Mouse (Mus musculus): Measurements from ENCODE around the gene Tubgcp6.

The Tubgcp6 gene

GRCm38 (mm10) chr15:89141905-89142304, 19.0 kb upstream of the Tubgcp6 start:
- no peak for DNase-seq (ENCODE audit: low read depth, low spot score)

GRCm38 (mm10) chr15:89141443-89141842, 18.5 kb upstream of the Tubgcp6 start:
- DNase-seq (ENCODE audit: low read depth, low spot score) = no peak

- peak; percentile 79 for DNase-seq (ENCODE audit: low read depth, low spot score)
These were observed 17.8 kb upstream of the Tubgcp6 start, which contains the start of gene Mapk12 for GRCm38 (mm10) chr15:89140659-89141252. Mapk12 (minus strand) TSS chr15:89140703.

GRCm38 (mm10) chr15:89140048-89140658, 17.2 kb upstream of the Tubgcp6 start:
- DNase-seq (ENCODE audit: low read depth, low spot score) = peak; percentile 91

GRCm38 (mm10) chr15:89138531-89138930, 15.6 kb upstream of the Tubgcp6 start:
- no peak for DNase-seq (ENCODE audit: low read depth, low spot score)

- peak; percentile 67 for DNase-seq (ENCODE audit: low read depth, low spot score)
These were observed 15.1 kb upstream of the Tubgcp6 start for GRCm38 (mm10) chr15:89138046-89138405.

GRCm38 (mm10) chr15:89137378-89138045, 14.6 kb upstream of the Tubgcp6 start:
- DNase-seq (ENCODE audit: low read depth, low spot score) = peak; percentile 82

GRCm38 (mm10) chr15:89136461-89137155, 13.7 kb upstream of the Tubgcp6 start:
- no peak for DNase-seq (ENCODE audit: low read depth, low spot score)

- DNase-seq (ENCODE audit: low read depth, low spot score) = no peak
These were observed 8.4 kb upstream of the Tubgcp6 start for GRCm38 (mm10) chr15:89131316-89131715.

- DNase-seq (ENCODE audit: low read depth, low spot score) = no peak
These were observed 7.3 kb upstream of the Tubgcp6 start for GRCm38 (mm10) chr15:89130245-89130644.

GRCm38 (mm10) chr15:89128382-89129350, 5.8 kb upstream of the Tubgcp6 start, which contains the start of gene Hdac10:
Hdac10 (minus strand) TSS chr15:89128700.
- DNase-seq (ENCODE audit: low read depth, low spot score) = peak; percentile 94

- no peak for DNase-seq (ENCODE audit: low read depth, low spot score)
These were observed 4.5 kb upstream of the Tubgcp6 start for GRCm38 (mm10) chr15:89127364-89127940.

GRCm38 (mm10) chr15:89126622-89127021, 3.7 kb upstream of the Tubgcp6 start:
- DNase-seq (ENCODE audit: low read depth, low spot score) = no peak

GRCm38 (mm10) chr15:89125351-89125750, 2.4 kb upstream of the Tubgcp6 start:
- no peak for DNase-seq (ENCODE audit: low read depth, low spot score)

- DNase-seq (ENCODE audit: low read depth, low spot score) = no peak
These were observed 1.4 kb upstream of the Tubgcp6 start for GRCm38 (mm10) chr15:89124312-89124711.

- DNase-seq (ENCODE audit: low read depth, low spot score) = peak; percentile 82
These were observed 683 bp upstream of the Tubgcp6 start for GRCm38 (mm10) chr15:89123595-89123994.

GRCm38 (mm10) chr15:89118007-89118406, 4.9 kb downstream of the Tubgcp6 start:
- DNase-seq (ENCODE audit: low read depth, low spot score) = no peak

- peak; percentile 81 for DNase-seq (ENCODE audit: low read depth, low spot score)
These were observed 12.8 kb downstream of the Tubgcp6 start for GRCm38 (mm10) chr15:89110147-89110546.

- DNase-seq (ENCODE audit: low read depth, low spot score) = no peak
These were observed 15.9 kb downstream of the Tubgcp6 start for GRCm38 (mm10) chr15:89106976-89107375.

- DNase-seq (ENCODE audit: low read depth, low spot score) = peak; percentile 96
These were observed 16.8 kb downstream of the Tubgcp6 start for GRCm38 (mm10) chr15:89106073-89106472.

- peak; percentile 98 for DNase-seq (ENCODE audit: low read depth, low spot score)
These were observed 18.5 kb downstream of the Tubgcp6 start for GRCm38 (mm10) chr15:89104425-89104824.
